In the genomic region with DNA sequence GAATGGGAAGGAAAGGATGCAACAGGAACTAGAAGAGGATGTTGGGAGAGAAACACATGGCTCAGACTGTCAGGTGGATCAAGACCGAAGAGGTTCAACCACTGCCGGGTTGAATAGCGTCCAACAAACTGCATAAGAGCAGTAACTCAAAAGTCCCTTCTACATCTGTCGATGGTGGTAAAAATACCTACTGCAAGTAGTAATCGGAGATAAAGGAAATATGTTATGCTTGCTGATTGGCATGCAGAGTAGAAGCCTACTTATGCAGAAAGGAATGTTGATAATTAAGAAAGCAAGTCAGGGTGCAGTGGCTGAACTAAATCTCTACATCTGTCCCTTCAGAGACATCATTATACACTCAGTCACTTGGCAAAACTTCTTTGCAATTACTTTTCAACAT, we compare ENCODE assay signal across 32 mouse cellular contexts.
A peak's percentile ranks its signal among the peaks of the same experiment; 100 is the strongest.
DNase-seq lines count a peak whose midpoint lies in the region; ATAC-seq and TF ChIP-seq lines count a peak whose summit lies in the region.
"Had no signal": no experiment of that assay in that cellular context is flagged by ENCODE, and none has a peak within 500 bp of the region (broad histone marks: within the 10 kb centered on the region; RNA-seq: fewer than 3 reads in every experiment).

No protein-coding gene starts in this region.

- no peak for DNase-seq in heart, adult 8-10 months (ENCODE audit: low spot score)
- DNase-seq in heart, adult 2 months: no peak
- DNase-seq in Muller cell, postnatal 12 days (ENCODE audit: inconsistent ontology term): peak; percentile 82
- DNase-seq in kidney, adult 2 months: no peak
- DNase-seq: adrenal gland, adult 8-10 months; adrenal gland, postnatal 25 days; cerebellum, adult 11-12 months; cerebellum, adult 8-10 months; cerebellum, postnatal 10 days; cerebellum, postnatal 36 days; embryo, embryonic 11 days; gastrocnemius, postnatal 10 days; gastrocnemius, postnatal 36 days; heart, postnatal 10 days; heart, postnatal 36 days; kidney, adult 18-20 months had no signal

- peaks cover 18% of the 10 kb centered on the region for H3K4me1 ChIP-seq in heart, embryonic 13.5 days
- peaks cover 7% of the 10 kb centered on the region; the same call in 1 of the 2 replicates for H3K4me1 ChIP-seq in heart, embryonic 16.5 days (ENCODE audit: control insufficient read depth, insufficient read depth, low read length)
- H3K4me1 ChIP-seq in heart, adult 2 months (ENCODE audit: control insufficient read depth, insufficient read depth, low read length): no peaks in the 10 kb centered on the region
- no peaks in the 10 kb centered on the region for H3K4me1 ChIP-seq in kidney, adult 2 months (ENCODE audit: control insufficient read depth, insufficient read depth, low read length)
- no peaks in the 10 kb centered on the region for H3K4me1 ChIP-seq in forebrain, embryonic 16.5 days (replicated peaks; ENCODE audit: control insufficient read depth, insufficient read depth, low read length)
- H3K4me1 ChIP-seq: embryonic facial prominence, embryonic 15.5 days; forebrain, embryonic 12.5 days; forebrain, embryonic 15.5 days; hindbrain, embryonic 10.5 days; hindbrain, embryonic 13.5 days had no signal

- no peaks in the 10 kb centered on the region for H3K79me2 ChIP-seq in heart, adult 2 months (replicated peaks; ENCODE audit: control insufficient read depth, insufficient read depth, low read length)
- no peaks in the 10 kb centered on the region for H3K79me2 ChIP-seq in myocyte (ENCODE audit: control insufficient read depth, insufficient read depth)

- H3K4me2 ChIP-seq in heart, embryonic 13.5 days: no peak overlapping the region
- peak overlapping the region; percentile 23; the same call in 1 of the 2 replicates for H3K4me2 ChIP-seq in heart, embryonic 16.5 days (ENCODE audit: low read depth, low read length)
- H3K4me2 ChIP-seq in myocyte (ENCODE audit: low read depth): peak overlapping the region; percentile 7
- H3K4me2 ChIP-seq in forebrain, embryonic 16.5 days (ENCODE audit: low read length): no peak overlapping the region
- H3K4me2 ChIP-seq: embryonic facial prominence, embryonic 15.5 days; forebrain, embryonic 12.5 days; forebrain, embryonic 15.5 days; hindbrain, embryonic 13.5 days had no signal

- no peaks in the 10 kb centered on the region for H3K27me3 ChIP-seq in heart, embryonic 13.5 days (replicated peaks)
- H3K27me3 ChIP-seq in heart, embryonic 16.5 days (ENCODE audit: control insufficient read depth, insufficient read depth, low read length): no peaks in the 10 kb centered on the region
- no peaks in the 10 kb centered on the region for H3K27me3 ChIP-seq in heart, adult 2 months (ENCODE audit: control insufficient read depth, insufficient read depth, low read length)
- no peaks in the 10 kb centered on the region for H3K27me3 ChIP-seq in myocyte (ENCODE audit: control insufficient read depth, insufficient read depth, insufficient read length)
- no peaks in the 10 kb centered on the region for H3K27me3 ChIP-seq in kidney, adult 2 months (replicated peaks; ENCODE audit: control insufficient read depth, insufficient read depth, low read length)
- no peaks in the 10 kb centered on the region for H3K27me3 ChIP-seq in forebrain, embryonic 16.5 days (replicated peaks; ENCODE audit: control insufficient read depth, insufficient read depth, low read length)
- H3K27me3 ChIP-seq: CH12.LX; embryonic facial prominence, embryonic 15.5 days; forebrain, embryonic 12.5 days; forebrain, embryonic 15.5 days; hindbrain, embryonic 13.5 days had no signal

- H3K27ac ChIP-seq in heart, embryonic 13.5 days (replicated peaks): peak overlapping the region; percentile 53
- no peak overlapping the region; the same call in 1 of the 2 replicates for H3K27ac ChIP-seq in heart, embryonic 16.5 days (ENCODE audit: low read length)
- H3K27ac ChIP-seq in heart, adult 2 months: no peak overlapping the region
- no peak overlapping the region for H3K27ac ChIP-seq in kidney, adult 2 months (ENCODE audit: insufficient read depth, low read depth, low read length)
- no peak overlapping the region for H3K27ac ChIP-seq in forebrain, embryonic 16.5 days (ENCODE audit: low read length)
- H3K27ac ChIP-seq: embryonic facial prominence, embryonic 15.5 days; forebrain, embryonic 12.5 days; forebrain, embryonic 15.5 days; heart, embryonic 10.5 days; hindbrain, embryonic 10.5 days; hindbrain, embryonic 13.5 days had no signal

- WGBS in heart, embryonic 13.5 days: 37% methylated on average over 5 of the region's 5 CpGs
- 40% methylated on average over 5 of the region's 5 CpGs for WGBS in heart, embryonic 16.5 days
- 54% methylated on average over 5 of the region's 5 CpGs for WGBS in heart, adult 2 months
- WGBS in kidney, adult 2 months: 76% methylated on average over 5 of the region's 5 CpGs
- 93% methylated on average over 5 of the region's 5 CpGs for WGBS in forebrain, embryonic 16.5 days

- no peak for TF ChIP-seq CTCF in heart, adult 2 months (IDR thresholded peaks at IDR 0.05)
- TF ChIP-seq CTCF in kidney, adult 2 months (conservative IDR thresholded peaks at IDR 0.05; ENCODE audit: insufficient read depth, insufficient read length, low read depth, low read length): no peak

- no peak overlapping the region for H3K4me3 ChIP-seq in heart, embryonic 13.5 days
- H3K4me3 ChIP-seq in heart, embryonic 16.5 days (ENCODE audit: low read length): no peak overlapping the region
- no peak overlapping the region for H3K4me3 ChIP-seq in heart, adult 2 months
- H3K4me3 ChIP-seq in myocyte: no peak overlapping the region
- no peak overlapping the region for H3K4me3 ChIP-seq in kidney, adult 2 months (ENCODE audit: insufficient read depth, low read depth, low read length)
- H3K4me3 ChIP-seq in forebrain, embryonic 16.5 days (replicated peaks; ENCODE audit: low read length): no peak overlapping the region
- H3K4me3 ChIP-seq: embryonic facial prominence, embryonic 15.5 days; erythroblast, embryonic 14.5 days; forebrain, embryonic 12.5 days; forebrain, embryonic 15.5 days; heart, embryonic 10.5 days; hindbrain, embryonic 10.5 days; hindbrain, embryonic 13.5 days had no signal

- ATAC-seq in heart, embryonic 13.5 days (ENCODE audit: extremely low read depth, insufficient number of reproducible peaks, low FRiP score, low TSS enrichment): no peak
- peak; percentile 32; the same call in 1 of the 2 replicates for ATAC-seq in heart, embryonic 16.5 days (replicated peaks; ENCODE audit: extremely low read depth, insufficient read depth, low FRiP score)
- no peak for ATAC-seq in forebrain, embryonic 16.5 days
- ATAC-seq: activated CD4-positive, CD25-positive, alpha-beta regulatory T cell, adult 4 months; forebrain, embryonic 15.5 days; hindbrain, embryonic 16.5 days; intestine, embryonic 16.5 days had no signal

- H3ac ChIP-seq in myocyte (ENCODE audit: control insufficient read depth, insufficient read length): no peak overlapping the region

- intact Hi-C loops in heart, adult 2 months (cut with DNase I): no loop called here

- no peak overlapping the region for H3K9ac ChIP-seq in heart, embryonic 13.5 days
- H3K9ac ChIP-seq in heart, embryonic 16.5 days (ENCODE audit: low read length): no peak overlapping the region
- no peak overlapping the region for H3K9ac ChIP-seq in heart, adult 2 months (ENCODE audit: low read depth, low read length)
- H3K9ac ChIP-seq in forebrain, embryonic 16.5 days (replicated peaks; ENCODE audit: low read depth, low read length): no peak overlapping the region
- H3K9ac ChIP-seq: embryonic facial prominence, embryonic 15.5 days; forebrain, embryonic 12.5 days; forebrain, embryonic 15.5 days; hindbrain, embryonic 13.5 days had no signal

- no peaks in the 10 kb centered on the region for H3K9me3 ChIP-seq in heart, embryonic 13.5 days
- H3K9me3 ChIP-seq in heart, embryonic 16.5 days (replicated peaks; ENCODE audit: control insufficient read depth, low read length): no peaks in the 10 kb centered on the region
- no peaks in the 10 kb centered on the region for H3K9me3 ChIP-seq in forebrain, embryonic 16.5 days (ENCODE audit: control insufficient read depth, low read length)
- H3K9me3 ChIP-seq: embryonic facial prominence, embryonic 15.5 days; forebrain, embryonic 12.5 days; forebrain, embryonic 15.5 days; G1E; heart, embryonic 10.5 days; hindbrain, embryonic 10.5 days; hindbrain, embryonic 13.5 days had no signal

- H3K36me3 ChIP-seq in heart, embryonic 13.5 days: no peaks in the 10 kb centered on the region
- no peaks in the 10 kb centered on the region for H3K36me3 ChIP-seq in heart, embryonic 16.5 days (ENCODE audit: control insufficient read depth, insufficient read depth)
- H3K36me3 ChIP-seq in heart, adult 2 months (ENCODE audit: control insufficient read depth, insufficient read depth, low read length): no peaks in the 10 kb centered on the region
- H3K36me3 ChIP-seq in myocyte (ENCODE audit: control insufficient read depth, insufficient read depth): no peaks in the 10 kb centered on the region
- no peaks in the 10 kb centered on the region for H3K36me3 ChIP-seq in kidney, adult 2 months (ENCODE audit: control insufficient read depth, insufficient read depth, low read length)
- H3K36me3 ChIP-seq in forebrain, embryonic 16.5 days (ENCODE audit: control insufficient read depth, insufficient read depth): no peaks in the 10 kb centered on the region
- H3K36me3 ChIP-seq: embryonic facial prominence, embryonic 15.5 days; forebrain, embryonic 12.5 days; forebrain, embryonic 15.5 days; G1E; heart, embryonic 10.5 days; hindbrain, embryonic 10.5 days; hindbrain, embryonic 13.5 days had no signal

- TF ChIP-seq EP300 in heart, adult 2 months (IDR thresholded peaks at IDR 0.05; ENCODE audit: insufficient read depth, low read depth, low read length): no peak

- no peak for TF ChIP-seq POLR2A in heart, adult 2 months (IDR thresholded peaks at IDR 0.05; ENCODE audit: insufficient read depth, low read depth, low read length)
- no peak for TF ChIP-seq POLR2A in myocyte (IDR thresholded peaks at IDR 0.05; ENCODE audit: insufficient read length, low read depth)
- no peak for TF ChIP-seq POLR2A in kidney, adult 2 months (IDR thresholded peaks at IDR 0.05; ENCODE audit: low read depth, low read length)

TF ChIP-seq in myocyte, 11 proteins besides CTCF, POLR2A, EP300 and RAD21:
- TF ChIP-seq USF1 (IDR thresholded peaks at IDR 0.05; ENCODE audit: low read depth) (peak; percentile 9), POLR2AphosphoS2 (IDR thresholded peaks at IDR 0.05; ENCODE audit: insufficient read length, low read depth) (no peak), MAX (IDR thresholded peaks at IDR 0.05; ENCODE audit: low read depth) (no peak), TCF12 (IDR thresholded peaks at IDR 0.05; ENCODE audit: insufficient read depth, poor library complexity, severe bottlenecking) (no peak)

Comparison
In these comparisons a context has a peak if more than half of its experiments do, and no peak if none do; other contexts are left out.
1. H3K4me2 ChIP-seq: peak in heart, embryonic 16.5 days (single experiment) and myocyte (single experiment); none in heart, embryonic 13.5 days (single experiment) and forebrain, embryonic 16.5 days (single experiment).